Mouse (Mus musculus) urinary bladder, postnatal 4 days (tissue): Measurements from ENCODE around the gene Hexim2.

ENCODE experiments used
- DNase-seq, 2 experiments: peaks; one replicate each; pipeline ENCODE4 v3.0.0; 2021 to 2022; ENCODE audit warnings: low spot score in 2 of 2

Hexim2 gene

DNA sequence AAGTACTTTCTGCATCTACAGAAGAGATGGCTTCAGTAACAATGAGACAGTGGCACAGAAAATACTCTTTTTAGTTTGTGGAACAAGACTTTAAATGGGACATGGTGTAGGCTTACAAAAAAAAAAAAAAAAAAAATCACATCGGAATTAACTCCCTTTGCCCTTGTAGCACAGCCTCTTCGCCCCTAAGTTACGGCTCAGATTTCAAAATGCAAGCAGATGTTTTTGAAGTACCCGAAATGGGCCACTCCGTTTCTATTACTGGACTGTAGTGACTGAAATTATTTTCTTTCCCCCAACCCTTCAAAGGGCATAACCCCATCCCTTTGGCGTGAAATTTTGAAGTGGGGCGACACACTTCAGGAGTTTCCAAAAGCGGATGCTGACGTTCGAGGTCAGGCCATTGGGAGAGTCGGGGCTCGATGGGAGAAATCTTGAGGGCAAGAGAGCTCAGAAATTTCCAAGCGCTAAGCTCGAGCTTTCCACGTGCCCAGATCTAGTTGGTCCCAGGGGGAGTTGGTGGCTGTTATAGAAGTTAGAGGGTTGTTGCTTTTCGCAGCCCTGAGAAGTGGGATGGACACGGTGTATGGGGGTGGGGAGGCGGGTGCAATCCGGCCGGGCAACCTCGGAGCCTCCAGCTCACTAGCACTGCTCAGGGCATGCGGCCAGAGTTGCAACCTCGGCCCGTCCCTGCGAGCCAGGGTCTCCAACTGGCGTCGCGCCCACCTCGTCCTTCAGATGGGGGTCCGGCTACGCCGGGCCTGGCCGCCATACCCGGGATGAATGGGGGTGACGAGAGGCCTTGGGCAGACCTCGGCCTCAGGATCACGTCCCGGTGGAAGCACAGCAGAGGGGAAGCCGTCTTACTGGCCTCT lies at the start of gene Hexim2:
Gene Hexim2 (plus strand): TSS at position 729 of the 875 bp plus-strand sequence.
- DNase-seq = peak; percentile 54 to 73

DNA sequence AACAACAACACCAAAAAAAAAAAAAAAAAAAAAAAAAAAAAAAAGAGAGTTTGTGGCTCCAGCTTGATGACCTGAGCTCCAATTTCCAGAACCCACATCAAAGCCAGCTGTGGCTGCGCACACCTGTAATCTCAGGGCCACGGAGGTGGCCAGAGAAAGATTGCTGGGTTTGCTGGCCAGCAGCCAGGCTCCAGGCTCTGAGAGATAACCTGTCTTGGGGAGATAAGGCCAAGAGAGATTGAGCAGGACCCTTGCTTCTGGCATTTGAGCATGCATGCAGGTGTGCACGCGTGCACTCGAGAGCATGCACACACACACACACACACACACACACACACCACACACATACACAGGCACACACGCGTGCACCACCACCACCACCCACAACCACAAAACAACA lies 38.9 kb upstream of the Hexim2 start:
- DNase-seq = no peak

DNA sequence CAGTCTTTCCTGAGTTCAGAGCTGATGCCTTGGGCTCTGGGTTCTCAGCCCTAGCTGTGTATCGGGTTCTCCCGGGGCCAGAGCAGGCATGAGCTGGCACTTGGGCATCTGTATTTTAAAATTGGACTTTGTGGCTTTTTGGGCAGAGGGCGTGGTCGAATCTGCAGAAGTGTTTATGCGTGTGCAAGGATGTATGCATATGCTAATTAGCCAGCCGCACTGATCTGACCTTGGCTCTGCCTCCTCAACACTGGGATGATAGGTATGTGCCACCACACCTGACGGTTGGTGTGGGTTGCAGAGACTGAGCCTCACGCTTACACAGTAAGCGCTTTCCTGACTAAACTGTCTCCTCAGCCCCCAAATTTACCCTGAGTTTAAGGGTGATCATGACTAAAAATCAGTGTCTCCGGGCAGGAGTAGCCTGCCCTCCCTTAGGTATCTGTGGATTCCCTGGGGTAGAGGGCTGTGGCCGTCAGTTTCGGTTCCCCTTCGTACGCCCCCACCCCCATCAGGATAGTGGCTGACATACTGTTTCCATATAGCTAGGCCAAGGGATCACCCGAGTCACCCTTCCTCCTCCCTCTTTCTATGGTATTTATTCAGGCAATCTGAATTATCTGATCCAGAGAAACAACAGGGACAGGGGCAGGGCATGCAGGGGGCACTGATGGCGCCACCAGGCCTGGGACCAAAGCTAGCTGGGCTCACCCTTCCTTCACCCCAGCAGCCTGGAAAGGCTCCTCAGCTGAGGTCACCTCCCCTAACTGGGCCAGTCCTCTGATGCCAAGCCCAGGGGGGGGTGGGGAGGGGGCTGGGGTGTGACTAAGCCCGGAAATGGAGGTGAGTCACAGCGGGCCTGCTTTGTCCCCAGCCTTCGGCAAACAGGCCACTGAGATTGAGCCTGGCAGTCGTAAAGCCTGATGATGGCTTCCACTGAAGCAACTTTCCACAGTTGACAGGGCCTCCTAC lies 38.1 kb upstream of the Hexim2 start:
- DNase-seq = peak in 1 of 2 experiments; percentile 59

DNA sequence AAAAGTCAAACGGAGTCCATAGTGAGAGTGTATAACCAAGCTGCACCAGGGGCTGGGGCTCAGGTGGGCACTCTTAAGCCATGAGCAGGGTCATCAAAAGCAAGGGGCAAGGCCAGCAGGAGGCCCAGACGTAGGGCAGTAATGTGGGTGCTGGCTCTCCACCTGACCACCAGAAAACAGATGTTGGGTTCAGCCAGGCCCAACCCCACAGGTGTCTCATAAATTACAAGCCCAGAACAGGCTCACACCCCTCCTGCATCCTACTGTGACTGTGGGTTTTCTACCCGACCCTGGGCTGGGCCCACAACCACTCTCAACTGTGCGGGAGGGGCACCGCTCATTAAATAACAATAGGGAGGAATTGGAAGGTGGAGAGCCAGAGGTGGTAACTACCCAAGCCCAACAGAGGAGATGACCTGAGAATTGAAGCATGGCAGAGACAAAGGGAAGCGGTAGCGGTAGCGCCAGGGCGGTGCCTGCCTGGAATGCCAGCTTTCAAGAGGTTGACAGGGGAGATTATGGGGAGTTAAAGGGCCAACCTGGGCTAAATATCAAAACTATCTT lies 37.0 kb upstream of the Hexim2 start:
- DNase-seq = peak in 1 of 2 experiments; percentile 57

DNA sequence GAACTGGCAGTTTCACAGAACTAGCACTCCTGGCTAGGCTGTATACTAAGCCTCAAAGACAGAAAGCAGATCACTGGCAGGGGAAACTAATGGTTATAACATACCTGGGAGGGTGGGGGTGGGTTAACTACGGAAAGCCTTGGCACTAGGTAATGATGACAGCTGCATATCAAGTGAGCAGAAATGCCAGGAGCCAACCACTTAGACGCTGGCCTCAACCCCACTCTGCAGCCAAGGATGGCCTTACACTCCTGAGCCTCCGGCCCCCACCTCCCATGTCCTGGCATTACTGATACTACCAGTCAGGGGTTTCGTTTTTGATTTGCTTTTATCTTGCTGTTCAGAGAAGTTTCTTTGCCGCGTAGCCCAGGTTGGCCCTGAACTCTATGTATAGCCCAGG lies 36.4 kb upstream of the Hexim2 start:
- no peak for DNase-seq

DNA sequence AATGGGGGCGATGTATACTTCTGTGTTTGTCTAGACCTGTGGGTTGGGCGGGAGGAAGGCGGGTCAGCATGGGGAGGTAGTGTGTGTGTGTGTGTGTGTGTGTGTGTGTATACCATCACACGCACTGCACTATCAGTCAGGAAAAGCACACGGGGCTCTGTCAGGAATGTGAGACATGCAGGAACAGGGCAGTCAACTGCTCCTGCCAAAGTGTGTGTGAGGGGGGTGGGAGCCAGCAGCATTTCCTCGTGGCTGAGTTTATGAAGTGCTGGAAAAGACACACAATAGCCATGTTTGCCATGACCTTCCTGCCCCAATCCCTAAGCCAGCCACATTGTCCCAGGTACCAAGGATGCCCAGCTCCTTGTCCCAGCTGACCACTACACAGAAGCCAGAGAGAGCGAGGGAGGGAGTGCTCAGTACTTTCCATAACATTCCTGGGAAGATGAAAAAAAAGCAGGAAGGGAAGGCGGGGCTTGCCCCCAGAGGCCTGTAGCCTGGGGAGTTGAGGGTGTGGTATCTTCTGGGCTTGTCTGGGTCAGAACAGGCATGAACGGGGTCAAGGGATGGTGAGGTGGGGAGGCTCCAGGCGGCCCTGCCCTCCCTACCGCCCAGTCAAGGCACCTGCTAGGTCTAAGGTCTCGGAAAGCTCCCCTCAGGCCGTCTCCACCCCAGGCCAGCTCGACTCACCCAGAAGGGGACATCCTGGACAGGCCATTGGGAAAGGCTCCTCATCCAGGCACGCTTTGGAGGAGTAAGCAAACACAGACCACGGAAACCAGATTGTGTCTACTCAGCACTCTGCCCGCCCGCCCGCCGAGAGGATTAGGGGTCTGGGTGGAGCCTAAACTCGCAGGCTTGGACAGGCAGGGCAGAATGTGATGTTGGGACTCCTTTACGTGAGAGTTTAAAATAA lies 35.0 kb upstream of the Hexim2 start:
- peak in 1 of 2 experiments; percentile 56 for DNase-seq

DNA sequence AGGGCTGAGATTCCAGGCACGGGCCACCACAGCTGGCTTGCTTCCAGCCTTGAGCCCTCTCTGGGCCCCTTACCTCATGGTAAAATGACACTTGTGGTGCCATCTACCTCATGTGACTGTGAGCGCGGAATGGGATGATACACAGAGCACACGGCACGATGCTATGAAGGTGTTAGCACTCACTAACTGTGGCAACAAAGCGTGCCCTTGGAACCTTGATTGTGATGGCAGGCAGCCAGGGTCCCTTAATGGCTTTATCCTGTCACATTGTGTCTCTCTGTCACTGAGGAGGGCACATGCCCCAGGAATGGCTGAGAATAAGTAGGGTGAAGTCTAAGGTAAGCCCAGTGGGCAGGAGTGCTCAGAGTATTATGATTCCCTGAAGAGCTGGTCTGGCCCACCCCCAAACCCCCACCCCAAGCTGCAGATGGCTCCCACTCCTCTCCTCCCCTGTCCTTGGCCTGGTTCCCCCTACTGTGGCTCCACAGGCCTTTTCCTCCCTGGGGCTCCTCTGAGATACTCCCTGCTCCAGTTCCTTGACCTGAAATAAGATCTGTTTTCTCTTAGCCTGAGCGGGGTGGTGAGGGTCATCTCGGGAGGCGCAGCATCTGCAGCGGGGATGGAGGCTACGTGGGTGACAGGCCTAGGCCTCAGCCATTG lies 33.6 kb upstream of the Hexim2 start:
- no peak for DNase-seq

DNA sequence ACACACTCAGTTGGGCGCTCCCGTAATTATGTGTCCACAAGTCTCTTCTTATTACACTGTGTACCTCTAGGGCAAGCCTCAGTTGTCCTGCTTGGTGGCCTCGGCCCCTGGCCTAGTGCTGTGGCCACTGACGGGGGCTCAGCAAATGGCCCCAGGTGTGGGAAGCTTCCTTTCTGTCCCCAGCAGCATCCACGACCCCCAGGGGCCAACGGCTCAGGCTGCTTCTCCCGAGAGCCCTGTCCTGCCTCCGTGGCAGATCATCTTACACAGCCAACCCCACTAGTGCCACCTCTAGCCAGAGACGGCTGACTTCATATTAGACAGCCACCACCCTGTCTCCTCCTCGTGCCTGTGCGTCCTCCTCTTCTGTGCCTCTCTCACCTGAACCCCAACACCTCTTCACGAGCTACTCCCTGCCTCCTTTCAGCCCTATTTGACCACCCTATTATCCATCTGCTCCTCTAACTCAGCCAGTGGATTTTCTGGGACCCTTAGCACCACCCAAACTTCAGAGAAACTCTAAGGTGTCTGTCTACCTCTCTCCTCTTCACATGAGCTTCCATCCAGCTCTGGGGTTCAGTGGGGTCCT lies 32.8 kb upstream of the Hexim2 start:
- no peak for DNase-seq

DNA sequence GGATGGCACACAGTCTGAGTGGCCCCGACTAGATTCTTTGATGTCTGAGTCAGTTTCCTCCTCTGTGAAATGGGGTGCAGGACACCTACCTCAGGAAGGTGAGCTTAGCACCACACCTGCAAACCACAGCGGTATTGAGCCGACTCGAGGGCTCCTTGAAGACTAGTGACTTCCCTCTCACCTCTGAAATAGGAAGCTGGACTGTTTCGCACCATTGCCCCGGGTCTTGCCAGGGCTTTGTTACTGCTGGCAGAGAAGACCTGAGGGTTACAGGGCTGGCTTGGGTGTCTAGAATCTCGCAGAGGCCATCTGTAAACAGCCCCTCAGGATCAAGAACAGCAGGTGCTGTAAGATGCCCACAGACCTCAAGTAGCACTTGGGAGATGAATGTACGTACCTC lies 31.9 kb upstream of the Hexim2 start:
- DNase-seq = no peak

DNA sequence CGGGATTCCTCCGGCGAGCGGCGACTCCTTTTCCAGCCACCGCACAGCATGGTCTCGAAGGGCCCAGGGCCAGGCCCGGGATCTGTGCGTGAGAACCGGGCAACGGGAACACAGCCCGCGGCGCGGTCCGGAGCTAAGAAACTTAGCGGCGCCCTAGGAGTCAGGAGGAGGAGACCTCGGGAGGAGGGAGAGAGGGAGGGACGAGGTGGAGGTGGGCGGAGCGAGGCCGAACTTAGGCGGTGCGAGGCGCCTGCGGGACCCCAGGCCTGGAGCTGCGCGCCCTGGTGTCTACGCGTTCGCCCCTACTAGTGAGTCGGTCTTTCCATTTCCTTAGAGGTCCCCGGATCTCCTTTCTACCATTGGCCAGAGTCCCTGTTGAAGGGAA lies 30.8 kb upstream of the Hexim2 start, which contains the start of the genes Plcd3 and Acbd4:
Gene Plcd3 (minus strand): TSS at position 178 of the 385 bp plus-strand sequence.
Gene Acbd4 (plus strand): TSS at position 202 of the 385 bp plus-strand sequence.
- DNase-seq = peak; percentile 78 to 89

DNA sequence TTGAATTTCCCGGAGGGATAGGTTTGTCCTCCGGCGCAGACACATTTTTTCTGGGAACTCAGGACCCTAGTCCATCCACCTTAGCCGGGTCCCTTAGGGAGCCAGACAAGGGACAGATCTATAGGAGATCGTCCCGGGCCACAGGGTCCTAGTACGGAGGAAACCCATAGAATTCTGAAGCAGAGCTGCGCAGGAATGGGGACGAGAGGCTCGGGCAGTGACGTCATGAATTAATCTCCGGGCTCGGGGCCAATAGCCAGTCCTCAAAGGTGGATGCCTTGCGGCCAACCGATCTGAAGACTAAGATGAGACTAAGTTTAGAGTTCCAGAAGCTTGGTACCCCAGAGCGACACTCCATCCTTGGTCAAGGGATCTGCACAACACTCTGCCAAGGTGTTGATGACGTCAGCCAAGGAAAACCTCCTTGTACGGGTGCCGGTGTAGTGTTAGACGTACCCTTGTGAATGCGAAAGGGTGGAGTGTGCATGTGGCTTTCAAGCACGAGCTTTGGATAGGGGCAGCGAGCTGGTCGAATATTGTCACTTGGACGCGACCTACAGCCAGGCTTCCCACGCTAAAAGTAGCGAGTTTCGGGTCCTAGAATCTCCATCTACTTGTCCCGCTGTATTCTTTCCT lies 30.2 kb upstream of the Hexim2 start:
- peak; percentile 70 to 78 for DNase-seq

DNA sequence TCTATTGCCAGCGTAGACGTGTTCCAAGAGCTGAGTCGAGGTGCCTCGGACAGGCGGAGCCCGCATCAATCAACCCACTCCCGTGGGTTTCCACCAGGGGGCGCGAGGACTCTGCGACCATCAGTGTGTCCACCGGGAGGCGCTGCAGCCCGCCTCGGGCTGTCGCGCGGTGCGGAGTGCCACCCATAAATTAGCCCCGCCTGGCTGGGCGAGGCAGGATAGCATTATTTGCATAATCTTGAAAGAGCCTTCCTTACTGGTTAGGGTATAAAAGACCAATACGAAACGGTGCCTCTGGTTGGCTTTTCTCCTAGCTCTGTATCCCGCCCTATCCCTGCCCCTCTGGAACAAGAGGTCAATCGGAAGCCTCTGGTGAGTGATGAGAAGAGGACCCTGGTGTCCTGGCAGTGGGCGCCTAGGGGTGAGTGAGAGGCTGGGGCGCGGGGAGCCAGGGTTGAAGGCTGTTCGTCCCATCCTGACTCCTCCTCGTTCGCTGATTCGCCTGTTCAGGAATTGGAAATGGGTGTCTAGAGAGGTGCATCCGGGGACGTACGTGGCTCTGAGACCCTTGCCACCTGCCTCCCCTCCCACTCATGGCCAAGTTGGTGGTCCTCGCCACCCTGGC lies 29.4 kb upstream of the Hexim2 start:
- peak; percentile 98 for DNase-seq

DNA sequence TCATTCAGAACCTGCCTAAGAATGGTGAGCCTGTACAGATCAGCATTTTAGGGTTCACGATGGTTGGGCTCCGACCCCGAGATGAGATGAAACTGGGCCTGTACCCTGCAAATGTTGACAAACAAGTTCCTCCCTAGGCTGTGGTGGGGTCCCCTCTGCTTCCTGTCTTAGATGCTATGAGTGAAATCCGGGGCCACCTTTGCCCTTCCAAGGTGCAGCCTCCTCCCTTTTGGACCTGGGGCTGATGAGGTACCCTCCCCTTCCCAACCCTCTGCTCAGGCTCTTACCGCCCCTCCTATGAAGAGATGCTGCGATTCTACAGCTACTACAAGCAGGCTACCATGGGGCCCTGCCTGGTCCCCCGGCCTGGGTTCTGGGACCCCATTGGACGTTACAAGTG lies 28.6 kb upstream of the Hexim2 start:
- DNase-seq = no peak

DNA sequence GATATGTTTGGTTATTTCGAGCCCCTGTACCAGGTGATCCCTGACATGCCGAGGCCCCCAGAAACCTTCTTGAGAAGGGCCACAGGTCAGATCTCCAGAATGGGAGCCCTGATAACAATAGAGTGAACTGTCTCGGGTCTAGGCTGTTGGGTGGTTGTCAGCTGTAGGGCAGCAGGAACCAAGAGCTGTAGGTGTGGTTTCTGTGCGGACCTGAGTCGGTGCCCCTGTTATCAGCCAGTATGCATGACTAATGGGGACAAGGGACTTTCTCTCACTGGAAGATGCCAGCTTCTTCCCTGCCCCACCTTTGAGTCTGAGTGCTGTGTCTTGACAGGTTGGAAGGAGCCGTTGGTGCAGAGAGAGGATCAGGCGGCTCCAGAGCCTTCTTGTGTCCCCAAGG lies 27.8 kb upstream of the Hexim2 start:
- no peak for DNase-seq

DNA sequence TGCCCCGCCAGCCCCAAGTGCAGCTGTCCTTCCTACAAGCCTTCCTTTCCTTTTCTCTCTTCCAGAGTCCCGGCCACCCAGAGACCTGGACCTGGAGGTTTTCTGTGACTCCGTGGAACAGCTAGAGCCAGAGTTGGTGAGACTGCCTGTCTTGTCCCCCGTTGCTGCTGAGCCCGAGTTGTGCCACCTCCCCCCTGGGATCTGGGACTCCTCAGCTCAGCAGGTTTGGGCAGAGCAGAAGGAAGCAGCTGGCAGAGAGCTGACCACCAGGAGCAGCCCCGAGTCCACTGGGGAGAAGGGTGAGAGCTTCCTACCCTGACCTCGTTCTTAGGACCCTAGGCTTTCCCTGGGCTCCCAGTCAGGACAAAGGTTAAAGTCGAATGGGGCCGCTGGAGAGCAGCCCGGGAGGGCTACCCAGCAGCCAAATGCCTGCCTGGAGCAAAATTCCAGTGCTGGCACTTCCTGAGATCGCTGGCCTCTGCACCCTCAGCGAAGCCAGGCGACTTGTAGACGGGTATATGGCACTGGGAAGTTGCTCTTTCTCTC lies 27.0 kb upstream of the Hexim2 start:
- DNase-seq = peak in 1 of 2 experiments; percentile 58

DNA sequence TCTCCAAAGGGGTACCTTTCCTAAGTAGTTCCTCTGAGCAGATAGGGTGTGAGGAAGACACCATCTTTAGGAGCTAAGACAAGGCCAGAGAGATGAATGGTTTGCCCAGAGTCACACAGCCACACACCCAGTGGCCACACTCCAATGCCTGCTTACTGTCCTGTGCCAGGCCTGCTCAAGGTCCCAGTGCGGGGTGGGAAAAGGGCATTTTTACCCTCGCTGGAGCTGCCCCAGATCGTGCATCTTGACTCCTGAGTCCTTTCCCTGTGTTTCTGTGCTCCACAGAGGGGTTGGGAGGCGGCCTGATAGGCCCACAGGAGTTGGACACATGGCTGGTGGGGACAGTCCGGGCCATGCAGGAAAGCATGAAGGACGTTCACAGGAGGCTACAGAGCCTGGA lies 26.4 kb upstream of the Hexim2 start:
- DNase-seq = no peak

DNA sequence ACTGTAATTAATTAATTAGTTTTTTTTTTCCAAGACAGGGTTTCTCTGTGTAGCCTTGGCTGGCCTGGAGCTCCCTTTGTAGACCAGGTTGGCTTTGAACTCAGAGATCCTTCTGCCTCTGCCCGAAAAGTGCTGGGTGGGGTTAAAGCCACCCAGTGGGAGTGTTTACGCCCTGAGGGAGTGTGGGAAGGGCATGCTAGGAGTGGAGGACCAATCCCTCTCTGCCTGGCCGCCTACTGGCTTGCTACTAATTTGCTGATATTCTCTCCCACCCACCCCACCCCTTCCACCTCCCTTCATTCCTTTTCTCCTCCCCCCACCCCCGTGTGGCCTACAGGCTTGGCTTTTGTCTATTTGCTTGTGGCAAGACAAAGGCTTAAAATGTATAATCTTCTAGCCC lies 25.8 kb upstream of the Hexim2 start:
- no peak for DNase-seq

DNA sequence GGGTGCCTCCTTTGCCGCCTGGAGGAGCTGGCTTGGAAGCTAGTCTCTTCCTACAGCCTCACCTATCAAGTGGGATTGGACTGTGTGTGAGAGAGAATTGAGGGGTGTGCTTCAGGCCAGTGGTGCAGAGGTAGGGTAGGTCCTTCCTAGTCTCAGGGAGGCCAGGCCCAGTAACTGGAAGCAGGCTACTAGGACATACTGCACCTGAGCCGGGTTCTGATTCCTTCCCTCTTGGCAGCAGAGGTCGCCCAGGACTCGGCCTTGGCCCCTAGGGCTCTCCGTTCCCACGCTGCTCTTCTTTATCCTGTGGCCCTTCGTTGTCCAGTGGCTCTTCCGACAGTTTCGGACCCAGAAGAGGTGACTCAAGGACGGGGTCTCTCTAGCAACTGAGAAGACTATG lies 20.9 kb upstream of the Hexim2 start:
- DNase-seq = no peak
